Mouse (Mus musculus) lung, postnatal 0 days (tissue): ENCODE measurements at regions not wholly inside any gene's neighbourhood (a gene's known extent, or its start where the extent isn't known, plus 50 kb on each side); places are given as distances from the start of the nearest gene placed in this dataset.

Source experiments
- CTCF ChIP-seq: IDR thresholded peaks from 2 replicates; pipeline ENCODE4 v1.5.1; 2016; ENCODE audit warnings: antibody characterized with exemption, mild to moderate bottlenecking
- EP300 ChIP-seq: IDR thresholded peaks from 2 replicates; pipeline ENCODE4 v1.6.1; 2016; ENCODE audit warnings: antibody characterized with exemption, mild to moderate bottlenecking, control low read depth

DNA sequence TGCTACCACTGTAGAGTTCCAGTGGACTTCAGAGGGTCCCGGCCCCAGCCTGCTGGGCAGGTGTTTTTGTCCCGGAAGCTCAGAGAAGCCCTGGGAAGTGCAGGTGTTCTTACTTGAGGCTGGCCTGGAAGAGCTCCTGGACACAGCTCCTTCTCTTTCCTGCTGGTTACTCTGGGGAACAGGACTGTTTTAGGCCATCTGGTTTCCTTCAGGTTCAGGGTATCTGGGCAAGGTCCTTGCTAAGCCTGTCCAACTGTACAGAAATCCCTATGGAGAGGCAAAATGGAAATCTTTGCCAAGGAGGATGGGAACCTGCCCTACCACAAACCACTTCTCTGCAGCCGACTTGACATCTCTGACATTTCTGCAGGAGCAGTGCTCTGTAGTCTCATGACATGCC is 198.4 kb downstream of the Foxo1 start:
- TF ChIP-seq CTCF (no peak), EP300 (no peak)
